Mouse (Mus musculus): ENCODE measurements around the gene Peli1. TPM values are rescaled to one million over a fixed set of nuclear protein-coding genes. Genes with fewer than 3 reads are reported as not detected.

Gene Peli1
- polyA plus RNA-seq, 1 experiment = 9.1 TPM

- no peaks in the 10 kb centered on the region for H3K4me1 ChIP-seq (ENCODE audit: control insufficient read depth, insufficient read depth, low read length)
- no peak overlapping the region for H3K27ac ChIP-seq (ENCODE audit: control insufficient read depth, insufficient read depth, low read depth, low read length, poor library complexity)
- H3K4me3 ChIP-seq (replicated peaks; ENCODE audit: control insufficient read depth, low read depth, low read length) = no peak overlapping the region
- TF ChIP-seq POLR2A (IDR thresholded peaks at IDR 0.05; ENCODE audit: borderline replicate concordance, control insufficient read depth, low read depth, low read length) (no peak), CTCF (IDR thresholded peaks at IDR 0.05; ENCODE audit: control insufficient read depth, insufficient read depth, low read length) (no peak)
- WGBS = 83% methylated on average over 3 of the region's 3 CpGs
Observed at GRCm38 (mm10) chr11:21194851-21195250, 103.8 kb downstream of the Peli1 start.

Other genes starting within 250 kb of the Peli1 start
- gene Vps54, start 148.0 kb downstream of the Peli1 start, polyA plus RNA-seq (2011; ENCODE audit: insufficient read depth, insufficient read length, low replicate concordance, missing spikeins) = 15.8 and 19.5 TPM in 2 replicates